Mouse (Mus musculus) cerebellum, adult 2 months (tissue): ENCODE measurements around the gene Dlk1.

Experiments
- CTCF ChIP-seq: fragments of 200-500 bp; IDR thresholded peaks from 2 replicates; pipeline ENCODE4 v1.5.1; 2011; ENCODE audit warnings: low read depth, mild to moderate bottlenecking, control low read depth, low read length, moderate library complexity, borderline replicate concordance; ENCODE audit not compliant: insufficient read depth
- POLR2A ChIP-seq: fragments of 200-500 bp; IDR thresholded peaks from 2 replicates; pipeline ENCODE4 v1.6.1; 2011; ENCODE audit warnings: low read length, control low read depth, borderline replicate concordance; ENCODE audit not compliant: insufficient read depth

DNA sequence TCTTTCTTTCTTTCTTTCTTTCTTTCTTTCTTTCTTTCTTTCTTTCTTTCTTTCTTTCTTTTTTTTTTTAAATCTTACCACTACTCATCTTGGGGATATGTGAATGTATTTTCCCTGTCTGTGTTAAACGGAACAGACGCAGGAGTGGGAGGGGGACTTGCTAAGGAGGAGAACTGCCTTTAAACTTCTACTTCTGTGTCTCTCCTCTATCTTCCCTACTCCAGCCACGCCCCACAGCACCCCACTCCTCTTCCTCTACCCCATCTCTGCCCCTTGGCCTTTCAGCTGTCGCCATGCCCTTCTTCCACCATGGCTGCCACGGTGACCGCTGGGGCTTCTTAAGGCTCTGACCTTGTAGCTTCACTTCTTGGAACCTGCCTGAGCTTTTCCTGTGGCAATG is 14.2 kb upstream of the Dlk1 start:
- TF ChIP-seq CTCF (no peak), POLR2A (no peak)
